Mouse (Mus musculus) megakaryocyte, embryonic 14.5 days (primary cell): ENCODE data around the gene Fkbp10. TPM values are rescaled to one million over a fixed set of nuclear protein-coding genes. Genes with fewer than 3 reads are reported as not detected.

Experiments
- H3K27me3 ChIP-seq: replicated peaks from 2 replicates; pipeline ENCODE3; 2012; ENCODE audit warnings: inconsistent platforms
- H3K36me3 ChIP-seq: replicated peaks from 2 replicates; pipeline ENCODE3; 2012; ENCODE audit warnings: low read length, inconsistent platforms, mixed read lengths
- H3K4me1 ChIP-seq: 2 replicates; pipeline ENCODE4 v1.6.1; 2012; ENCODE audit warnings: inconsistent platforms
- H3K4me3 ChIP-seq: replicated peaks from 2 replicates; pipeline ENCODE3; 2012; ENCODE audit warnings: moderate library complexity, mild to moderate bottlenecking, inconsistent platforms
- H3K9me3 ChIP-seq: 2 replicates; pipeline ENCODE4 v1.6.1; 2012; ENCODE audit warnings: inconsistent platforms
- FLI1 ChIP-seq: IDR thresholded peaks from 2 replicates; pipeline ENCODE4 v1.6.1; 2012; ENCODE audit warnings: low read length, inconsistent platforms, mixed read lengths
- GATA1 ChIP-seq: IDR thresholded peaks from 3 replicates; pipeline ENCODE4 v1.6.1; 2012; ENCODE audit warnings: mixed read lengths, low read length, inconsistent platforms, borderline replicate concordance
- polyA plus RNA-seq: library from polyadenylated mRNA; stranded (reverse); fragments of >175 nt; gene quantifications from 2 replicates; pipeline ENCODE4 v1.2.3, GENCODE M21; 2012; ENCODE audit warnings: low replicate concordance; ENCODE audit not compliant: insufficient read depth

The Fkbp10 gene
- polyA plus RNA-seq, 1 experiment = 0.22 TPM

DNA sequence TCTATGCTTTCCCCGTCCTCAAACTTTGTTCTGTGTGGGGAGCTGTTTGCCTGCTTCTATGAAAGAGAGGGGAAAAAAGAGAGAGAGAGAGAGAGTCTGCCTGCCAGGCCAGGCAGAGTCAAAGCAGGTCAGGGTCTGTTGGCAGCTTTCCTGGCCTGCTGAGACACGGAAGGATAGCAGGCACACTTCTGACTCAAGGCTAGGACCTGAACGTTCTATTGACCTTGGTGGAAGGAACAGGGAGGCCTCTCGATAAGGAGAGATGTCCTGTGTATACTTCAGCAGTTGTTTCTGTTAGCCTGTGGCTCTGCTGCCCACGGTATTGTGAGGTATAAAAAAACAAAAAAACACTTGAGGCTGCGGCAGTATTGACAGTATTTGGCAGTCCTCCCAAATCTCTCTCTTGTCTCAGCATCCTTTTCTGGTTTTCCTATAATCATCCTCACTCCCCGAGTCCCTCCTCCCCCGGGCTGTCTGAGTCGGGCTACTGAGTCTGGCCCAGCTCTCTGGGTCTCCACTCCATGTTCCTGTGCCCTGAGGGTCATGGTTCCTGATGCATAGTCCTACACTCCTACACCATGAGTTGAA, 13.2 kb downstream of the Fkbp10 start:
- no peaks in the 10 kb centered on the region for H3K9me3 ChIP-seq
- peaks cover 23% of the 10 kb centered on the region for H3K4me1 ChIP-seq
- no peak overlapping the region for H3K4me3 ChIP-seq
- peaks cover 29% of the 10 kb centered on the region for H3K36me3 ChIP-seq
- TF ChIP-seq FLI1 (no peak), GATA1 (no peak)
- H3K27me3 ChIP-seq = peaks cover 8% of the 10 kb centered on the region

DNA sequence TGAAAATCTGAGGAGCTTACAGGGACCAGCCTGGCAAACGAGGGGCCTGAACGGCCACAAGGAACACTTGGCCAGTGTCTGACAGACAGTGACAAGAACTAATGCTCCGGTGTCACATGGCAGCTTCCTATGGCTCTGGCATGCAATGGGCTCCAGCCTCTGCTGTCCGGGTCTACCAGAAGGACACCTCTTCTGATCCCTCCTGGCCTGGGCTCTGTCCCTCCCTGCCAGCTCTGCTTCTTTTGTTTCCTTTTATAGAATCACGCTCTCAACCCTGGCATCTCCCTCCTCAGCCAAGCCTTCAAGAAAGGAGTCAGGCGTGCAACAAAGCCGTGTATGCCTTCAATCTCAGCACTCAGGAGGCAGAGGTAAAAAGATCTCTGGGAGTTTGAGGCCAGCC, 14.6 kb downstream of the Fkbp10 start:
- no peak overlapping the region for H3K4me3 ChIP-seq
- H3K4me1 ChIP-seq = peaks cover 23% of the 10 kb centered on the region
- peaks cover 33% of the 10 kb centered on the region for H3K36me3 ChIP-seq
- TF ChIP-seq GATA1 = no peak
- no peak for TF ChIP-seq FLI1
- no peaks in the 10 kb centered on the region for H3K27me3 ChIP-seq
- no peaks in the 10 kb centered on the region for H3K9me3 ChIP-seq

DNA sequence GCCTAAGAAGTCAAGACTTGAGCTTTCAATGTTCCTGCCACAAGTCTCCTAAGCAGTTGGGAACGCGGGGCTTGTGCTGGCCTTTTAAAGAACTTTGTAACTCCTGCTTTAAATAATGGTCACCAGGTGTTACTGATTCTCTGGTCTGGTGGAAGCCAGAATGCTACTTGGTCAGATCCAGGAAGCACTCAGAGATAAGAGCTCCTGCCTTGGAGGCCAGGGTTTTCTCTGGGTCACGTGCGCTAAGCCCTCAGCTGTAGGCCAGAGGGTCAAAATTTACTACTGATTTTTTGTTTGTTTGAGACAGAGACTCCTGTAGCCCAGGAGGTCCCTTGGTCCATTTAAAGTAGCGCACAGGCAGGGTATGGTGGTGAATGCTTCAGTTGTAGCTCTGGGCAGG, 16.5 kb downstream of the Fkbp10 start:
- no peak for TF ChIP-seq GATA1
- TF ChIP-seq FLI1 = no peak
- Histone ChIP-seq H3K36me3 (peaks cover 52% of the 10 kb centered on the region), H3K27me3 (no peaks in the 10 kb centered on the region), H3K4me3 (no peak overlapping the region), H3K4me1 (peaks cover 12% of the 10 kb centered on the region), H3K9me3 (no peaks in the 10 kb centered on the region)

DNA sequence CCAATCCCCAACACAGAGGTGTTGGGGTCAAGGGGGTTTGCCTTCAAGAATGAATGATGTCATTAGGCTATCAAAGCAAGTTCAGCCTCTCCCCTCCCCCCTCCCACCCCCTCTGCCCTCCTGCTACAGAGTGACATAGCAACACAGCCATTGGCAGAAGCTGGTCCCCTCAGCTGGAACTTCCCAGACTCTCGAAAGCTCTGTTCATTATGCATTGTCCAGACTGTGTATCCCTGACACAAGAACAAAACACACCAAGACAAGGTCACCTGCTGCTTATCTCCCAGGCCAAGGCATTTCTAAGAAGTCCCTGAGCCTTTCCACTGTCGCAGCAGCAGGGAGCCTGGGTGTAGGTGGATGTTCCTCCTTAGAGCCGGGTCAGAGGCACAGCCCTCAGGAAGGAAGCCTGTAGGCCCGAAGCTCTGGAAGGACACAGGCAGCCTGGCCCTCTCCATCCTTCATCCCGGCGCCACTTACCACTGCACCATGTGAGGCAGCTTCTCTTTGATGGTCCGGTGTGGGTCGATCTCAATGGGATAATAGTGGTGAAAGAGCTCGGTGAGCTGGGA, 20.3 kb downstream of the Fkbp10 start:
- TF ChIP-seq GATA1 = no peak
- no peak for TF ChIP-seq FLI1
- Histone ChIP-seq H3K27me3 (no peaks in the 10 kb centered on the region), H3K9me3 (no peaks in the 10 kb centered on the region), H3K4me3 (no peak overlapping the region), H3K36me3 (peaks cover 44% of the 10 kb centered on the region), H3K4me1 (peaks cover 24% of the 10 kb centered on the region)

DNA sequence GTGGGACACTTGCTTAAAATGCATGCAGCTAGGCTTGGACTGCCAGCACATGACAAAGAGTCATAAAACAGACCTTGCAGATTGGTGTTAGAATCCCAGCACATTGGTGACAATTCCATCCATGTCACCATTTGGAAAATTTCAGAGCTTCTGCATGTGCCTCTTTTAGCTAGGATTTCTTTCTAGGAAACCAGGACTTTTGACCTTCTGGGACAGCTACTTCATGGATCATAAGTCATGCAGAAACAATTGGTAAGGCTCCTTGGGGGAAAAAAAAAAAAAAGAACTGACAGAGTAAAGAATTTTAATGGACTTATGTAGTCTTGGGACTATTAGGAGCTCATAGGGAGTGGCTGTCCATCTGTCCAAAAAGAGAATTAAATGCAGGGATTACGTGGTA, 22.4 kb downstream of the Fkbp10 start:
- H3K36me3 ChIP-seq = peaks cover 35% of the 10 kb centered on the region
- no peak overlapping the region for H3K4me3 ChIP-seq
- peaks cover 29% of the 10 kb centered on the region for H3K4me1 ChIP-seq
- H3K9me3 ChIP-seq = no peaks in the 10 kb centered on the region
- H3K27me3 ChIP-seq = no peaks in the 10 kb centered on the region
- TF ChIP-seq GATA1 (no peak), FLI1 (no peak)

DNA sequence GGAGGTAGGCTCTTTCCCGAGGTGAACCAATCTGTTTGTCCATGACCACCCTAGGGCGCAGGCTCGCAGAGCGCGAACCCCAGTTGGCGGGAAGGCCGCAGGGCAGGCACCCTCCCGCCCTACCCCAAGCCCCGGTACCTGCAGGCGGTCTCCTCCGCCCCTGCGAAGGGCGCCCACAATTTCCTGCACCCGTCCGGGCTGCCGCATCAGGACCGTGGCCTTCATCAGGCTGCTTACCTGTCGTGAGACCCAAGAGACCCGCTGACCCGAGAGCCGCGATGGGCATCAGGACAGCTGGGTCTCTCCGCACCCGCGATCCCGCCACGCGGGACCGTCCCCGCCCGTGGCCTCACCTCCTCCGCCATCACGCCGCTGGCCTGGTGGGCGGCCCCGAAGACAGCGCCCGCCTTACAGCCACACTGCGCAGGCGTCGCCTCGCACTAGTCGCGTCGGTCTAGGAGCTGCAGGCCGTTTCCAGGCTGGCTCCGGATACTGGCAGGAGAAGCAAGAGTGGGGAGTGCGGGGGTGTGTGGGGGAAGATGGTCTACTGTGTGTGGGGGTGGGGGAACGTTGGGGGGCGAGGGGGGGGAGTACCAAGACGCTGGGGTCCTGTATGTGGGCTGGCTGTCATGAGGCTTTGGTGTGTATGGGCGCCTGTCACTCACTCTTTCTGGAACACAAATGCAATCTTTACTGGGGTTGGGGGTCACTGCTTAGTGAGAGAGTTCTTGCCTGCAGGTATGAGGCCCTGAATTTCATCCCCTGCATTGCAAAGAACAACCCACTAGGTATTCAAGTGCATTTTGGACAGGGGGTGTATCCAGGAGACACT, 25.4 kb downstream of the Fkbp10 start:
- Histone ChIP-seq H3K4me3 (peak overlapping the region; percentile 96), H3K4me1 (peaks cover 27% of the 10 kb centered on the region), H3K36me3 (peaks cover 18% of the 10 kb centered on the region), H3K9me3 (no peaks in the 10 kb centered on the region), H3K27me3 (peaks cover under 1% of the 10 kb centered on the region)
- TF ChIP-seq FLI1 (no peak), GATA1 (no peak)

DNA sequence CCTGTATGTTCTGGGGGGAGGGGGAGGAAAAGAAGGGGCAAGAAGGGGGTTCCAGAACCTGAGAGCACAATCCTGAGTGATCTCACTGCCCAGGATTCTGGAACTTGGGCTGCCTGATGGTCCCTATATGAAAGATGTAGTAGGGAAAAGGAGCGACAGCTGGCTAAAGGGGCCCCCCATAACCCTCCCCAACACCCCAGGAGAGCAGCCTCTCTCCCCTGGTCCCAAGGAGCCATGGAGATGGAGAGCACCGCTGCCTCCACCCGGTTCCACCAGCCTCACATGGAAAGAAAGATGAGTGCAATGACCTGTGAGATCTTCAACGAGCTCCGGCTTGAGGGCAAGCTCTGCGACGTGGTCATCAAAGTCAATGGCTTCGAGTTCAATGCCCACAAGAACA, 26.3 kb downstream of the Fkbp10 start, which contains the start of the genes Nt5c3b and Klhl10:
Gene Nt5c3b, minus strand, starts transcription at position 12 of the 400 bp plus-strand sequence.
Gene Klhl10, plus strand, starts transcription at position 121 of the 400 bp plus-strand sequence.
- H3K4me1 ChIP-seq = peaks cover 29% of the 10 kb centered on the region
- no peak for TF ChIP-seq FLI1
- no peak for TF ChIP-seq GATA1
- H3K4me3 ChIP-seq = peak within 1 kb of the TSS; percentile 96
- no peaks in the 10 kb centered on the region for H3K9me3 ChIP-seq
- H3K27me3 ChIP-seq = peaks cover 2% of the 10 kb centered on the region
- H3K36me3 ChIP-seq = peaks cover 9% of the 10 kb centered on the region

DNA sequence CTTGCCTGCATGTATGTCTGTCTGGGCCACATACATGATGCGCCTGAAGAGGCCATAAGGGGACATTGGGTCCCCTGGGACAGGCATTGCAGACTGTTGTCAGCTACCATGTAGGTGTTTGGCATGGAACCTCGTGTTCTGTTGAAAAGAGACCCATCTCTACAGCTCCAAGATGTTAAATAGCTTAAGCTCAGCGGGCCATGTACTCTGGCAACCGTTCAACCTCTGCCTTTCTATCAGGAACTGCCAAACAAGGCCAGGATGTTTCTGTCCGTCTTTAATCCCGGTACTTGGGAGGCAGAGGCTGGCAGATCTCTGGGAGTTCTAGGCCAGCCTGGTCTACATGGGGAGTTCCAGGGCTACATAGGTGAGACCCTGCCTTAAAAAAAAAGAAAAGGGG, 27.1 kb downstream of the Fkbp10 start:
- no peak overlapping the region for H3K4me3 ChIP-seq
- H3K27me3 ChIP-seq = peaks cover 4% of the 10 kb centered on the region
- H3K9me3 ChIP-seq = no peaks in the 10 kb centered on the region
- H3K36me3 ChIP-seq = peaks cover 3% of the 10 kb centered on the region
- peaks cover 29% of the 10 kb centered on the region for H3K4me1 ChIP-seq
- TF ChIP-seq GATA1 = no peak

DNA sequence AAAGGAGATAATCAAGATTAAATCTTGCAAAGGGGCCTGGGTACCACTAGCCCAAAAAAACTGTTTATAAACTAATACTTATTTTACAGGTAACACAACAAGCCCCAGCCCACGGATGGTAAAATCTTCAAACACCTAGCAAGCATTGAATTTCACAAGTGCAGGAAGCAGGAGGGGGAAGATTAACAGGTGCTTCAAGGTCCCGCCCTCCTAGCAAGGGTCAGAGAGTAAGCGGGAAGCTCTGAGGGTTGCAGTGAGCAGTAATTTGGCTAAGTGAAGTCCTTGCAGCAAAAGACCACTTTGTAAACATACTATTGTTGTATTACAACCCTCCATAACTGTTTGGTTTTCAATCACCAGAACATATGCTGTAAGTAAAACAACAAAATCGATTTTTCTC, 41.8 kb downstream of the Fkbp10 start:
- peaks cover 76% of the 10 kb centered on the region for H3K36me3 ChIP-seq
- H3K27me3 ChIP-seq = no peaks in the 10 kb centered on the region
- no peak for TF ChIP-seq GATA1
- no peak for TF ChIP-seq FLI1
- H3K9me3 ChIP-seq = peaks cover 13% of the 10 kb centered on the region
- no peak overlapping the region for H3K4me3 ChIP-seq
- 0 out of 2 replicates have a peak, but pooled peaks cover 4% of the 10 kb centered on the region for H3K4me1 ChIP-seq

DNA sequence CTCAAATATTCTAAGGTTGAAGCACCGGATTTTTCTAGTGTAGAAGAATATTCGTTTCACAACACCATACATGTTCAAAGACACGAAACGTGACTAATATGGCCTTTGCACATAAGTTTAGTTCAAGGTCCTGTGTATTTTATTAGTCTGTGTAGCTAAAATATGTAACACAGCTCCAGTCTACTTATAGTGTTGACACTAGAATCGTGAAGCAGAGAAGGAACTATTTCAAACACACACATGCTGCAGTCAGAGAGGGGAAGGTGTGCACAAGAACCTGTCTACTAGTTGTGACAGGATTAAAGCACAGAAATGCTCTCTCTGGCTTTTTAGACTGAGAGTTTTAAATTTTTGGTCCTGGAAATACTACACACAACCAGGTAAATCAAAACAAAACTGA, 42.2 kb downstream of the Fkbp10 start:
- peaks cover 8% of the 10 kb centered on the region for H3K9me3 ChIP-seq
- H3K36me3 ChIP-seq = peaks cover 76% of the 10 kb centered on the region
- TF ChIP-seq FLI1 = no peak
- no peak for TF ChIP-seq GATA1
- H3K4me1 ChIP-seq = peaks cover 6% of the 10 kb centered on the region
- no peak overlapping the region for H3K4me3 ChIP-seq
- H3K27me3 ChIP-seq = no peaks in the 10 kb centered on the region
